In the genomic region with DNA sequence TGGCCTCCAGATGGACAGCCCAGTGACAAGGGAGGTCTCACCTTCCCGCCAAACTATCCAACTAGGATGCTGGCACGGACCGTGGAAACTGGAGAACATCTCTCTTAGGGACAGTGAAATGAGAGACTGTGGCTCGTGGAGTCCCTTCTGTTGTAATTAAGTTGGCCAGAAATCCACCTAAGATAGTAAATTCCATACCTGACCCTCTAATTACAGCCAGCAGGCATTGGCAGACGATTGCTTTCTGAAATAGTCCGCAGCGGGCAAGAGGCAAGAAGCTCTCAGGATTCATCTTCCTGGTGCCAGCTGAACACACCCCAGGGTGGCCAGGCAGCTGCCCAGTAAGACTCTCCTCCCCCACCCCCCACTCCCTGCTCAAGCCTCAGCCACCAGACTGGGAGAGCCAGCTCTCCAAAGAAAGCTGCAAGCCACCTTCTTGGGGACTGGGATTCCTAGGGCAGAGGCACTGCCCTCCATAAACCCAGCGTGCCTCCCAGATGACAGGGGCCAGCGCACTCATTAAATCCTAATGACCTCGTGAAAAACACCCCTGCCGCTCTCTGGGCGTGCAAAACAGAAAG, we compare ENCODE assay signal across 10 mouse cellular contexts. TPM values are rescaled to one million over a fixed set of nuclear protein-coding genes. Genes with fewer than 3 reads are reported as not detected.
DNase-seq lines count a peak whose midpoint lies in the region; ATAC-seq and TF ChIP-seq lines count a peak whose summit lies in the region.
"Had no signal": no experiment of that assay in that cellular context is flagged by ENCODE, and none has a peak within 500 bp of the region (broad histone marks: within the 10 kb centered on the region; RNA-seq: fewer than 3 reads in every experiment).

No protein-coding gene starts in this region.

- no peak overlapping the region for H3K4me3 ChIP-seq in forebrain, embryonic 12.5 days (replicated peaks)
- no peak overlapping the region for H3K4me3 ChIP-seq in hindbrain, postnatal 0 days (ENCODE audit: low read length)
- H3K4me3 ChIP-seq: heart, embryonic 13.5 days had no signal

- H3K36me3 ChIP-seq in forebrain, embryonic 12.5 days (replicated peaks) = peaks cover 15% of the 10 kb centered on the region; the same call in 1 of the 2 replicates
- H3K36me3 ChIP-seq in hindbrain, postnatal 0 days (ENCODE audit: insufficient read depth, low read length) = no peaks in the 10 kb centered on the region
- H3K36me3 ChIP-seq: heart, embryonic 13.5 days had no signal

- H3K27ac ChIP-seq in forebrain, embryonic 12.5 days = peak overlapping the region; percentile 19; the same call in 1 of the 2 replicates
- H3K27ac ChIP-seq in hindbrain, postnatal 0 days = 0 out of 2 replicates have a peak overlapping the region, but pooled peaks have one; percentile 8
- H3K27ac ChIP-seq: heart, embryonic 13.5 days had no signal

- peak; percentile 24; the same call in 1 of the 2 replicates for ATAC-seq in forebrain, embryonic 12.5 days (ENCODE audit: low FRiP score)
- ATAC-seq in hindbrain, postnatal 0 days = peak; percentile 82

- DNase-seq in Muller cell, postnatal 12 days (ENCODE audit: inconsistent ontology term) = peak; percentile 64
- DNase-seq in brain, embryonic 14.5 days (ENCODE audit: low read depth) = peak; percentile 46
- peak; percentile 72 for DNase-seq in hindbrain, postnatal 0 days (ENCODE audit: low spot score)
- no peak for DNase-seq in thymus, postnatal 0 days (ENCODE audit: low spot score)
- DNase-seq in ovary, postnatal 10 days (ENCODE audit: low spot score) = no peak
- no peak for DNase-seq in right cerebral cortex, postnatal 4 days
- DNase-seq: adrenal gland, adult 8-10 months; lung, embryonic 14.5 days had no signal

- peaks cover 30% of the 10 kb centered on the region for H3K4me1 ChIP-seq in forebrain, embryonic 12.5 days
- H3K4me1 ChIP-seq in hindbrain, postnatal 0 days (ENCODE audit: insufficient read depth, low read length) = peaks cover 4% of the 10 kb centered on the region; the same call in 1 of the 2 replicates

- 54% methylated on average over 12 of the region's 12 CpGs for WGBS in forebrain, embryonic 12.5 days
- 27% methylated on average over 12 of the region's 12 CpGs for WGBS in hindbrain, postnatal 0 days

- TF ChIP-seq CTCF in brain, embryonic 14.5 days (IDR thresholded peaks at IDR 0.05; ENCODE audit: borderline replicate concordance, extremely low read depth, insufficient read depth, insufficient read length) = no peak
- TF ChIP-seq CTCF in hindbrain, postnatal 0 days (IDR thresholded peaks at IDR 0.05; ENCODE audit: low read depth) = no peak

- no peak overlapping the region for H3K4me2 ChIP-seq in forebrain, embryonic 12.5 days
- H3K4me2 ChIP-seq in hindbrain, postnatal 0 days (ENCODE audit: low read depth, low read length) = no peak overlapping the region
- H3K4me2 ChIP-seq: heart, embryonic 13.5 days; lung, embryonic 14.5 days had no signal

- H3K27me3 ChIP-seq in forebrain, embryonic 12.5 days = 0 out of 2 replicates have a peak, but pooled peaks cover 3% of the 10 kb centered on the region
- H3K27me3 ChIP-seq in hindbrain, postnatal 0 days (ENCODE audit: insufficient read depth, low read length) = no peaks in the 10 kb centered on the region
- H3K27me3 ChIP-seq: heart, embryonic 13.5 days had no signal

- no peak for TF ChIP-seq POLR2A in brain, embryonic 14.5 days (IDR thresholded peaks at IDR 0.05; ENCODE audit: borderline replicate concordance, extremely low read depth, insufficient read depth, insufficient read length, poor library complexity, severe bottlenecking)

- no peaks in the 10 kb centered on the region for H3K9me3 ChIP-seq in forebrain, embryonic 12.5 days
- H3K9me3 ChIP-seq in hindbrain, postnatal 0 days (ENCODE audit: low read length) = no peaks in the 10 kb centered on the region
- H3K9me3 ChIP-seq: heart, embryonic 13.5 days had no signal

- H3K9ac ChIP-seq in forebrain, embryonic 12.5 days = 0 out of 2 replicates have a peak overlapping the region, but pooled peaks have one; percentile 4
- H3K9ac ChIP-seq in hindbrain, postnatal 0 days (replicated peaks; ENCODE audit: low read length) = no peak overlapping the region
- H3K9ac ChIP-seq: heart, embryonic 13.5 days; lung, embryonic 14.5 days had no signal

RNA-seq across cellular contexts. Expression of a gene that starts 51.9 kb away (rescaled TPM):
- polyA plus RNA-seq in brain, embryonic 14.5 days (2012; rRNA removed) = 6.4 and 8.3 TPM in 2 replicates
- 10.8 and 11.4 TPM in 2 replicates for polyA plus RNA-seq in forebrain, embryonic 12.5 days (2016; fragmentation: Nextera tagmentation; extraction: Ambion mirVana)
- total RNA-seq in hindbrain, postnatal 0 days (2014; rRNA removed) = 12.0 and 13.9 TPM in 2 replicates
- 2.0 and 3.0 TPM in 2 replicates for polyA plus RNA-seq in hindbrain, postnatal 0 days (2015; fragmentation: Nextera tagmentation; extraction: Ambion mirVana)
- polyA plus RNA-seq in thymus, postnatal 0 days (2015; fragmentation: Nextera tagmentation; extraction: Ambion mirVana) = 0.66 and 0.68 TPM in 2 replicates

Comparison
In these comparisons a context has a peak if more than half of its experiments do, and no peak if none do; other contexts are left out.
1. DNase-seq: peak in Muller cell, postnatal 12 days (single experiment), brain, embryonic 14.5 days (single experiment) and hindbrain, postnatal 0 days (single experiment); none in thymus, postnatal 0 days (single experiment), ovary, postnatal 10 days (single experiment) and right cerebral cortex, postnatal 4 days (single experiment).